Mouse (Mus musculus) bone marrow, adult 2 months (tissue): Measurements from ENCODE around the gene Olfr412. TPM values are rescaled to one million over a fixed set of nuclear protein-coding genes. Genes with fewer than 3 reads are reported as not detected.

Source experiments
- H3K27ac ChIP-seq: fragments of 200-500 bp; 2 replicates; pipeline ENCODE4 v1.5.1; 2012; ENCODE audit warnings: low read depth, mild to moderate bottlenecking, control low read depth, inconsistent platforms, low read length; ENCODE audit not compliant: control insufficient read depth, poor library complexity, insufficient read depth
- H3K4me1 ChIP-seq: fragments of 200-500 bp; 2 replicates; pipeline ENCODE4 v1.6.1; 2011; ENCODE audit warnings: low read length; ENCODE audit not compliant: control insufficient read depth, insufficient read depth
- H3K4me3 ChIP-seq: fragments of 200-500 bp; replicated peaks from 2 replicates; pipeline ENCODE3; 2011; ENCODE audit warnings: mild to moderate bottlenecking, low read depth, low read length, control low read depth; ENCODE audit not compliant: control insufficient read depth
- CTCF ChIP-seq: fragments of 200-500 bp; IDR thresholded peaks from 2 replicates; pipeline ENCODE4 v1.5.1; 2011; ENCODE audit warnings: low read length, control low read depth; ENCODE audit not compliant: control insufficient read depth, insufficient read depth
- POLR2A ChIP-seq: fragments of 200-500 bp; IDR thresholded peaks from 2 replicates; pipeline ENCODE4 v1.6.1; 2011; ENCODE audit warnings: low read depth, mild to moderate bottlenecking, control low read depth, low read length, borderline replicate concordance; ENCODE audit not compliant: control insufficient read depth
- WGBS: fragments of 180-500 bp; shearing (Covaris S2); methylation state at CpG from one replicate; pipeline ENCODE4 v1.1.7; 2018; 5-methylcytosine and 5-hydroxymethylcytosine counted together
- polyA plus RNA-seq: library from polyadenylated mRNA; stranded (reverse); fragments of >200 nt; gene quantifications from 2 replicates; pipeline ENCODE4 v1.2.4, GENCODE M21; 2011; ENCODE audit warnings: low replicate concordance; ENCODE audit not compliant: missing spikeins, insufficient read depth, insufficient read length

Olfr412 gene
- not detected in 2 replicates for polyA plus RNA-seq

DNA sequence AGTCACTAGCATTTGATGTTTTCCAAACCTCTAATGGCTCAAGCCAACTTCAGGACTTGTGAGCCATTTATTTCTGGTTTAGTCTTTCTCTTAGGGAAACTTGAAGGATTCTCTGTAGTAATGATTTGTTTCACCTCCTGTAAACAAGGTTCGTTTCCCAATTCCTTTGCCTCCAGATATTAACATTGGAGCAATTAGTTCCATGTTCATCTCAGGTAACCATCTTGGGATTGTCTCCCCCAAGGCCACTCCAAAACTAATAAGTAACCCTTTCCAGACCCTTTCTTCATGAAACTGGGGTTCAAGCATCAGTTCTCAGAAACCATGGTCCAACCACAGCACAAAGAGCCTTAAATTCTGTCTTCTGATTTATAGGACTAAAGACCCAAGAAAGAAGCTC, at the start of gene Olfr412:
TSS of gene Olfr412 (plus strand) at position 301 of the 400 bp plus-strand sequence.
- Histone ChIP-seq H3K4me1 (no peaks in the 10 kb centered on the region), H3K4me3 (no peak within 1 kb of the TSS), H3K27ac (no peak within 1 kb of the TSS)
- TF ChIP-seq POLR2A, result no peak
- TF ChIP-seq CTCF, result no peak
- 63% methylated on average over 1 of the region's 1 CpGs for WGBS

DNA sequence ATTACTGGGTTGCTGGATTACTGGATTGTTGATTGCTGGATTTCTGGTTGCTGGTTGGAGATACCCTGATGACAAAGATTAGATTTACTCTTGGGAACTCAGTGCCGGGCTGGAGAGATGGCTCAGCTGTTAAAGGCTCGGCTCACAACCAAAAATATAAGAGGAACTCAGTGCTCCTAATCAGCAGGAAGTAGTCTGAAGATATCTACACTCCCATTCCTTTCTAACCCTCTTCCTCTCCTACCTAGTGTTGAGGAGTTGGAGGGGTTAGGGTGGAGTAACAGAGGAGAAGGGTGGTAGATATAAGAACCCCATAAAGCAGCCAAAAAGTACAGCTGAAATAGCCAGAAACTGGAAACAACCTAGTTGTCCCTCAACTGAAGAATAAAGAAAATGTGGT, 35.8 kb upstream of the Olfr412 start:
- Histone ChIP-seq H3K4me1 (no peaks in the 10 kb centered on the region), H3K27ac (no peak overlapping the region), H3K4me3 (no peak overlapping the region)
- WGBS, result 32% methylated on average over 2 of the region's 2 CpGs
- TF ChIP-seq CTCF, result no peak

DNA sequence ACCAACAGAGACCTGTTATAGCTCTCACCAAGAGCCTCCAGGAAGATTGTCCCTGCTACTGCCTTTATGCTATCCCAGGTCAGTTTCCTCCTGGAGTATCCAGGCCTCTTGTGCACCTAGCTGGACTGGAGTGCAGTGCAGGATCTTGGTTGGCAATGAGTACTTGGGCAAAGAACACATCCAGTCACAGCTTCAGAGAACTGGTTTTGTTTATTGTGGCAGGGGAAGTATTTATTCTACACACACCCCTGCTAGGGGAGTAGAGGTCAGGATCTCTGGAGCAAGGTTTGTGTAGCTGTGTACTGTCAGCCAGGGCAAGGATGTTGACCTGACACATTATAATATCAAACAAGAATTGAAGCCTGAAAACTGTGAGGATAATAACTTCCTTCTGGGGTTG, 33.1 kb upstream of the Olfr412 start:
- no peak for TF ChIP-seq CTCF
- TF ChIP-seq POLR2A, result no peak
- no peaks in the 10 kb centered on the region for H3K4me1 ChIP-seq

DNA sequence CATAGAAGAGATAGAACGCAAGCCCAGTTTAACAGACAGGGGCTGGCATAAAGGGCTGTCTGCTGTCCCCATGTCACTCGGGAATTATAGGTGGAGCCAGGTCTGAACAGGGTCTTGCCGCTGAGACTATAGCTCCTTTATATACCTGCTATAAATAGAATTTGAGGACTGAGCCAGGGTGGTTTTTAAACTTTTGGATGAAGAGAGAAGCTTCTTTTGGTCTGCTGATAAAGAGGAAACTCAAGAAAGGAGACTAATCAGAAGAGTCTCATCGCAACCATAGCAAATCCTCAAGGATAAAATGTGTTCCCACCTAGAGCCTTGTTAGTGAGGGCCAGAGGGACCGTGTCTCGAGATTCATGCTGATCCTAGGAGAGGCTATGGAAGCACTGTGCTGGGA, 23.9 kb upstream of the Olfr412 start, which contains the start of gene Olfr410:
TSS of gene Olfr410 (minus strand) at position 101 of the 400 bp plus-strand sequence.
- Histone ChIP-seq H3K4me1 (no peaks in the 10 kb centered on the region), H3K4me3 (no peak within 1 kb of the TSS), H3K27ac (no peak within 1 kb of the TSS)
- TF ChIP-seq POLR2A (no peak), CTCF (no peak)
- 64% methylated on average over 6 of the region's 6 CpGs for WGBS

More for the DNA sequence above, 33.1 kb upstream of the Olfr412 start:
- no peak overlapping the region for H3K27ac ChIP-seq
- H3K4me3 ChIP-seq, result no peak overlapping the region

DNA sequence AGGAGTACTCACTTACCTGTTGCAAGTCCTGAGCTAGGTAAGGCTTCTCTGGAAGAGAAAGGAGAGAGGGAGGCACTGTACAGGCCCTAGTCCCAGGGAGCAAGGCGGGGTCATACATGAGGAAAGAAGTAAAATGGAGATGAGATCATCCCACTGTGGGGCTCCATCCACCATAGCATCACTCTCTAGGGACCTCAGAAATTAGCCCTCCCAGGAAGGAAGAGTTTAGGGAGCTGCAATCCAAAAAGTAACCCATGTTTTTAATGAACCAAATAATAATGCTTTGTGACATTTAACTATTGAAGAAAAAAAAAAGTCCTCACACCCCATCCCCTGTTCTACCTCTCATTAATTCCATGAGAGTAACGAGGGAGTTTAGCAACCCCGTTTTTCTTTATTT, 9.3 kb upstream of the Olfr412 start, which contains the start of gene Olfr411:
TSS of gene Olfr411 (minus strand) at position 101 of the 400 bp plus-strand sequence.
- TF ChIP-seq POLR2A (no peak), CTCF (no peak)
- H3K27ac ChIP-seq, result no peak within 1 kb of the TSS
- H3K4me1 ChIP-seq, result no peaks in the 10 kb centered on the region
- WGBS, result 70% methylated on average over 3 of the region's 3 CpGs
- no peak within 1 kb of the TSS for H3K4me3 ChIP-seq

DNA sequence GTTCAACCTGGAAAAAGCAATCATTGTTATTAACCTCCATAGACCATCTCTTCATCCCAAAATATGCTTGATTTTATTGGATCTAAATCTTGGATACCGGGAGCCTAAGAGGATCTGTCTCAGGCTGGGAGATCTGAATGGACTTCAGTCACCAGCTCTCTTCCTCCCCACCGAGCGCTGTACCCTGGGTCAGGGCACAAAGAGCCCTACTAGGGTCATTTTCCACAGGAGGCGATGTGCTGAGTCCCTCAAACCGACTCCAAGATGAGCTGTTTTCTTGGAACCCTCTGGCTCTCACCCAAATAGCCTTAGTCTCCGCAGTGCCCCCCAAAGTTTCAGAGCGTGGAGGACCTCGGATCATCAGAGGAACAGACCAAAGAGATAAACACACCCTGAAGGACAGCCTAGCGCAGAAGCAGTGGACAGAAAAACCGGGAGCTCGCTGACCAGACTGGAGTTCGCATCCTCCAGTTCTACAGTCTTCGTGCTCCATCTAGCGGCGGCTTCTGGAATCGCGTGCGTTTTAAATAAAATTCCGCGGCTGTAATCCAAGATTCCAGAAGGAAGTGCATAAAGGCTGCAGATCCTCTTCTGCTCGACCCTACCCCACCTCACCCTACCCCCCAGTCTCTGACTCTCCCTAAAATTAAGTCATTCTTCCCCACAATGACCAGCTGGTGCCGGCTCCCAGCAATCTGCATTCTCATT, 9.7 kb downstream of the Olfr412 start:
- Histone ChIP-seq H3K27ac (no peak overlapping the region), H3K4me3 (no peak overlapping the region), H3K4me1 (no peaks in the 10 kb centered on the region)
- WGBS, result 15% methylated on average over 22 of the region's 22 CpGs
- TF ChIP-seq CTCF (peak; percentile 72), POLR2A (no peak)

DNA sequence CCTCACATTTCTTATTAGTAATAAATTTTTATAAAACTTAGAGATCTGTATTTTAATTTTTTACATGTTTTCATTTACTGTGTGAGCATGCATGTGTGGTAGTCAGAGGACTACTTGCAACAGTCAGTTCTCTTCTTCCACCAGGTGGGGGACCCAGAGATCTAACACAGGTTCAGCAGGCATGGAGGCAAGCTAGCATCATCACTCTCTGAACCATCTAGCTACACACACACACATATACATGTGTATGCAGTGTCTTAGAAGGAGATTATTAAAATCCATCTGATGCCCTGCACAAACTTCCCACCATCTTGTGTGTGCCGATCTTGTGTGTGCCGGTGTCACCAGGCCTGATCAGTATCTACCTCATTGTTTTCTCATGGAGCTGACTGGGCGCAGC, 15.0 kb downstream of the Olfr412 start:
- TF ChIP-seq POLR2A, result no peak
- TF ChIP-seq CTCF, result peak; percentile 55
- Histone ChIP-seq H3K27ac (no peak overlapping the region), H3K4me3 (no peak overlapping the region), H3K4me1 (no peaks in the 10 kb centered on the region)
- WGBS, result 77% methylated on average over 3 of the region's 3 CpGs

DNA sequence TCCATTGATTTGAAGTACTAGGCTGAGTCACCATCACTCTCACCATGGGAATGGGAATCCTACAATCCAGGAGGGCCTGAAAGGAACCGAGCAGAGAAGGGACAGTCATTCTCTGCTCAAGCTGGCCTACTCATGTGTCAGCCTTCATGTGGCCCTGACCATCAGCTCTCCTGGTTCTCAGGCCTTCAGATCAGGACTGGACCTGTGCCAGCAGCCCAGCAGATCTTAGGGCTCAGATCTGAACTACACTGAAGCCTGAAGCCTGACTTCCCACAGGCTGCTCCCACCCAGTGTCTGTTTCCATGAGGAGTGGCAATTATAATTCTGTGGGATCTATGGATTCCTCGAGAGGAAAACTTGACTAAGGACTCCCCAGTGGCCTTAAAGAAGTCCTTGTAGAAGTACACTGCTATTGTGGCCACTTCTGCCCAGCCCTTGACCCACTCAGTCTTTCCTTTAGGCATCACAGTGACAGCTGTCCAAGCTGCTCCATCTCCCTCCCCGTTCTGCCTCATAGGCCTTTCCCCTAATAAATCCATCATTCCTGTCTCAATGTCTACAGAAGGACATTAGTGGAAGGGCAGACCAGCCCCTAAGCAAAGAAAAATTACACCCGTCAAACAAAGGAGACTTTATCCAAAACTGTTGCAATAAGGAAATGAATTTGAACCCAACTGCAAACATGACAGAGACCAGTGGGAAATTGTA, 17.5 kb downstream of the Olfr412 start:
- 58% methylated on average over 4 of the region's 4 CpGs for WGBS
- no peaks in the 10 kb centered on the region for H3K4me1 ChIP-seq
- TF ChIP-seq POLR2A, result no peak
- no peak for TF ChIP-seq CTCF
- H3K27ac ChIP-seq, result no peak overlapping the region
- no peak overlapping the region for H3K4me3 ChIP-seq
